11 mouse cellular contexts compared by ENCODE assay signal in genomic region chr9:103465711-103466220, GRCm38 (mm10). TPM values are rescaled to one million over a fixed set of nuclear protein-coding genes. Genes with fewer than 3 reads are reported as not detected.
DNase-seq lines count a peak whose midpoint lies in the region; ATAC-seq and TF ChIP-seq lines count a peak whose summit lies in the region.
"Had no signal": no experiment of that assay in that cellular context is flagged by ENCODE, and none has a peak within 500 bp of the region (broad histone marks: within the 10 kb centered on the region; RNA-seq: fewer than 3 reads in every experiment).

No protein-coding gene starts in this region.

- peak; percentile 32 for DNase-seq in kidney, postnatal 10 days
- no peak for DNase-seq in kidney, adult 2 months
- no peak for DNase-seq in forebrain, embryonic 10.5 days (ENCODE audit: extremely low spot score, low spot score)
- peak; percentile 43 to 74 for DNase-seq in layer of hippocampus, adult 8-10 months (ENCODE audit: low spot score in 2 of 2)
- no peak for DNase-seq in right cerebral cortex, adult 18-20 months
- DNase-seq in liver, postnatal 0 days: no peak
- DNase-seq: kidney, adult 9 months; lung, postnatal 14 days had no signal

- H3K4me2 ChIP-seq in neural tube, embryonic 15.5 days: no peak overlapping the region
- H3K4me2 ChIP-seq in liver, postnatal 0 days (ENCODE audit: low read depth, low read length): no peak overlapping the region
- H3K4me2 ChIP-seq: heart, embryonic 12.5 days had no signal

- no peaks in the 10 kb centered on the region for H3K9me3 ChIP-seq in forebrain, embryonic 10.5 days
- no peaks in the 10 kb centered on the region for H3K9me3 ChIP-seq in neural tube, embryonic 15.5 days (replicated peaks)
- no peaks in the 10 kb centered on the region for H3K9me3 ChIP-seq in liver, postnatal 0 days (ENCODE audit: low read length)
- H3K9me3 ChIP-seq: heart, embryonic 12.5 days had no signal

- TF ChIP-seq CTCF in kidney, adult 2 months (conservative IDR thresholded peaks at IDR 0.05; ENCODE audit: insufficient read depth, insufficient read length, low read depth, low read length): no peak
- TF ChIP-seq CTCF in liver, postnatal 0 days (IDR thresholded peaks at IDR 0.05; ENCODE audit: low read depth): no peak

- H3K4me1 ChIP-seq in kidney, adult 2 months (ENCODE audit: control insufficient read depth, insufficient read depth, low read length): no peaks in the 10 kb centered on the region
- peaks cover 21% of the 10 kb centered on the region for H3K4me1 ChIP-seq in forebrain, embryonic 10.5 days
- peaks cover 12% of the 10 kb centered on the region for H3K4me1 ChIP-seq in neural tube, embryonic 15.5 days
- H3K4me1 ChIP-seq in liver, postnatal 0 days (ENCODE audit: insufficient read depth): peaks cover 8% of the 10 kb centered on the region
- H3K4me1 ChIP-seq: heart, embryonic 12.5 days had no signal

- TF ChIP-seq EP300 in liver, postnatal 0 days (IDR thresholded peaks at IDR 0.05; ENCODE audit: low read depth): no peak

- 70% methylated on average over 13 of the region's 13 CpGs for WGBS in kidney, adult 2 months
- WGBS in forebrain, embryonic 10.5 days: 58% methylated on average over 13 of the region's 13 CpGs
- WGBS in neural tube, embryonic 15.5 days: 25% methylated on average over 13 of the region's 13 CpGs
- 80% methylated on average over 13 of the region's 13 CpGs for WGBS in liver, postnatal 0 days (ENCODE audit: insufficient replicate concordance)

- no peak overlapping the region for H3K9ac ChIP-seq in neural tube, embryonic 15.5 days (replicated peaks)
- no peak overlapping the region for H3K9ac ChIP-seq in liver, postnatal 0 days (replicated peaks)
- H3K9ac ChIP-seq: heart, embryonic 12.5 days had no signal

- ATAC-seq in neural tube, embryonic 15.5 days (ENCODE audit: low FRiP score): peak; percentile 42; the same call in 1 of the 2 replicates
- no peak for ATAC-seq in frontal cortex, adult (ENCODE audit: low TSS enrichment)
- ATAC-seq in liver, postnatal 0 days: no peak

- H3K4me3 ChIP-seq in kidney, adult 2 months (ENCODE audit: insufficient read depth, low read depth, low read length): no peak overlapping the region
- no peak overlapping the region for H3K4me3 ChIP-seq in forebrain, embryonic 10.5 days
- no peak overlapping the region for H3K4me3 ChIP-seq in neural tube, embryonic 15.5 days (replicated peaks)
- H3K4me3 ChIP-seq in liver, postnatal 0 days (ENCODE audit: low read depth, low read length): no peak overlapping the region
- H3K4me3 ChIP-seq: heart, embryonic 12.5 days had no signal

- no peaks in the 10 kb centered on the region for H3K27me3 ChIP-seq in kidney, adult 2 months (replicated peaks; ENCODE audit: control insufficient read depth, insufficient read depth, low read length)
- 0 out of 2 replicates have a peak, but pooled peaks cover 3% of the 10 kb centered on the region for H3K27me3 ChIP-seq in forebrain, embryonic 10.5 days (ENCODE audit: poor library complexity, severe bottlenecking)
- no peaks in the 10 kb centered on the region for H3K27me3 ChIP-seq in neural tube, embryonic 15.5 days (replicated peaks)
- no peaks in the 10 kb centered on the region for H3K27me3 ChIP-seq in liver, postnatal 0 days (ENCODE audit: insufficient read depth, low read length)
- H3K27me3 ChIP-seq: heart, embryonic 12.5 days had no signal

- H3K36me3 ChIP-seq in kidney, adult 2 months (ENCODE audit: control insufficient read depth, insufficient read depth, low read length): no peaks in the 10 kb centered on the region
- no peaks in the 10 kb centered on the region for H3K36me3 ChIP-seq in forebrain, embryonic 10.5 days (replicated peaks)
- no peaks in the 10 kb centered on the region for H3K36me3 ChIP-seq in neural tube, embryonic 15.5 days
- no peaks in the 10 kb centered on the region for H3K36me3 ChIP-seq in liver, postnatal 0 days (replicated peaks; ENCODE audit: insufficient read depth, low read length)
- H3K36me3 ChIP-seq: heart, embryonic 12.5 days had no signal

- no peak overlapping the region for H3K27ac ChIP-seq in kidney, adult 2 months (ENCODE audit: insufficient read depth, low read depth, low read length)
- H3K27ac ChIP-seq in forebrain, embryonic 10.5 days: peak overlapping the region; percentile 54; the same call in 1 of the 2 replicates
- peak overlapping the region; percentile 71 for H3K27ac ChIP-seq in neural tube, embryonic 15.5 days (replicated peaks)
- no peak overlapping the region for H3K27ac ChIP-seq in liver, postnatal 0 days (ENCODE audit: low read depth)

- TF ChIP-seq POLR2A in kidney, adult 2 months (IDR thresholded peaks at IDR 0.05; ENCODE audit: low read depth, low read length): no peak

RNA-seq across cellular contexts. Expression of gene Bfsp2, which starts 14.5 kb away (rescaled TPM):
- polyA plus RNA-seq in kidney, adult 2 months (2012; rRNA removed): 0.14 and 0.56 TPM in 2 replicates
- 0.59 and 0.79 TPM in 2 replicates for polyA plus RNA-seq in forebrain, embryonic 10.5 days (2016; fragmentation: Nextera tagmentation; extraction: Ambion mirVana)
- total RNA-seq in layer of hippocampus, adult 8-10 months (2022): 1 to 10 TPM; 2.0 to 4.5 (median 4.3) TPM
- polyA plus RNA-seq in neural tube, embryonic 15.5 days (2015; fragmentation: Nextera tagmentation; extraction: Ambion mirVana): 2.5 and 2.7 TPM in 2 replicates
- 5.5 and 6.3 TPM in 2 replicates for polyA plus RNA-seq in liver, postnatal 0 days (2015; fragmentation: Nextera tagmentation; extraction: Ambion mirVana)

Comparison
In these comparisons a context has a peak if more than half of its experiments do, and no peak if none do; other contexts are left out.
1. DNase-seq: peak in kidney, postnatal 10 days (single experiment) and layer of hippocampus, adult 8-10 months (2 of 2); none in kidney, adult 2 months (single experiment), forebrain, embryonic 10.5 days (single experiment), right cerebral cortex, adult 18-20 months (single experiment) and liver, postnatal 0 days (single experiment).
2. H3K27ac ChIP-seq: peak in forebrain, embryonic 10.5 days (single experiment) and neural tube, embryonic 15.5 days (single experiment); none in kidney, adult 2 months (single experiment) and liver, postnatal 0 days (single experiment).